Mouse (Mus musculus): ENCODE measurements at regions not wholly inside any gene's neighbourhood (a gene's known extent, or its start where the extent isn't known, plus 50 kb on each side); places are given as distances from the start of the nearest gene placed in this dataset.

- TF ChIP-seq CTCF (IDR thresholded peaks at IDR 0.05; ENCODE audit: low read depth, low read length), result no peak
- TF ChIP-seq POLR2A (IDR thresholded peaks at IDR 0.05; ENCODE audit: extremely low read depth, insufficient read depth, low read length), result no peak
Measured at GRCm38 (mm10) chr8:46904731-46905130, 82.0 kb upstream of the Enpp6 start.
